Mouse (Mus musculus): Measurements from ENCODE around the gene Fam57a. TPM values are rescaled to one million over a fixed set of nuclear protein-coding genes. Genes with fewer than 3 reads are reported as not detected.

The Fam57a gene
- polyA plus RNA-seq, 1 experiment from 2014 or later, result 117 TPM

GRCm38 (mm10) chr11:76148055-76149008 is 31.1 kb upstream of the Fam57a start:
- Histone ChIP-seq H3K4me1 (replicated peaks; ENCODE audit: control insufficient read depth, insufficient read depth, low read length) (peaks cover 25% of the 10 kb centered on the region), H3K36me3 (ENCODE audit: control insufficient read depth, insufficient read depth, low read length) (peaks cover 4% of the 10 kb centered on the region; the same call in 1 of the 2 replicates), H3K9ac (ENCODE audit: low read length) (no peak overlapping the region), H3K4me3 (ENCODE audit: low read depth, low read length) (no peak overlapping the region), H3K27me3 (replicated peaks; ENCODE audit: control insufficient read depth, insufficient read depth, low read length) (no peaks in the 10 kb centered on the region), H3K27ac (ENCODE audit: low read depth) (peak overlapping the region; percentile 71), H3K9me3 (ENCODE audit: control insufficient read depth, low read length) (no peaks in the 10 kb centered on the region), H3K4me2 (ENCODE audit: low read length) (peak overlapping the region; percentile 8)
- DNase-seq (ENCODE audit: low spot score) (no peak), ATAC-seq (replicated peaks; ENCODE audit: low FRiP score, low TSS enrichment, low read depth) (no peak)
- 39% methylated on average over 8 of the region's 8 CpGs for WGBS

GRCm38 (mm10) chr11:76150980-76151379 is 28.5 kb upstream of the Fam57a start:
- WGBS, result 57% methylated on average over 4 of the region's 4 CpGs
- no peak for DNase-seq (ENCODE audit: low spot score)

GRCm38 (mm10) chr11:76153236-76153951 is 26.1 kb upstream of the Fam57a start:
- Histone ChIP-seq H3K27ac (ENCODE audit: low read depth) (no peak overlapping the region), H3K27me3 (replicated peaks; ENCODE audit: control insufficient read depth, insufficient read depth, low read length) (no peaks in the 10 kb centered on the region), H3K9ac (ENCODE audit: low read length) (no peak overlapping the region), H3K36me3 (ENCODE audit: control insufficient read depth, insufficient read depth, low read length) (peaks cover 27% of the 10 kb centered on the region), H3K4me3 (ENCODE audit: low read depth, low read length) (no peak overlapping the region), H3K4me1 (replicated peaks; ENCODE audit: control insufficient read depth, insufficient read depth, low read length) (peaks cover 10% of the 10 kb centered on the region), H3K9me3 (ENCODE audit: control insufficient read depth, low read length) (no peaks in the 10 kb centered on the region), H3K4me2 (ENCODE audit: low read length) (no peak overlapping the region)
- no peak for DNase-seq (ENCODE audit: low spot score)
- ATAC-seq (replicated peaks; ENCODE audit: low FRiP score, low TSS enrichment, low read depth), result no peak
- WGBS, result 82% methylated on average over 5 of the region's 5 CpGs

More at GRCm38 (mm10) chr11:76150980-76151379, 28.5 kb upstream of the Fam57a start:
- Histone ChIP-seq H3K36me3 (ENCODE audit: control insufficient read depth, insufficient read depth, low read length) (peaks cover 24% of the 10 kb centered on the region), H3K4me2 (ENCODE audit: low read length) (no peak overlapping the region), H3K9ac (ENCODE audit: low read length) (no peak overlapping the region), H3K27ac (ENCODE audit: low read depth) (no peak overlapping the region), H3K9me3 (ENCODE audit: control insufficient read depth, low read length) (no peaks in the 10 kb centered on the region), H3K4me3 (ENCODE audit: low read depth, low read length) (no peak overlapping the region), H3K27me3 (replicated peaks; ENCODE audit: control insufficient read depth, insufficient read depth, low read length) (no peaks in the 10 kb centered on the region), H3K4me1 (replicated peaks; ENCODE audit: control insufficient read depth, insufficient read depth, low read length) (peaks cover 25% of the 10 kb centered on the region)
- ATAC-seq (replicated peaks; ENCODE audit: low FRiP score, low TSS enrichment, low read depth), result no peak

GRCm38 (mm10) chr11:76154200-76154599 is 25.3 kb upstream of the Fam57a start:
- H3K36me3 ChIP-seq (ENCODE audit: control insufficient read depth, insufficient read depth, low read length), result peaks cover 29% of the 10 kb centered on the region
- DNase-seq (ENCODE audit: low spot score) (no peak), ATAC-seq (replicated peaks; ENCODE audit: low FRiP score, low TSS enrichment, low read depth) (no peak)
- no peaks in the 10 kb centered on the region for H3K9me3 ChIP-seq (ENCODE audit: control insufficient read depth, low read length)
- no peak overlapping the region for H3K9ac ChIP-seq (ENCODE audit: low read length)
- no peak overlapping the region for H3K4me3 ChIP-seq (ENCODE audit: low read depth, low read length)
- no peaks in the 10 kb centered on the region for H3K27me3 ChIP-seq (replicated peaks; ENCODE audit: control insufficient read depth, insufficient read depth, low read length)
- H3K4me1 ChIP-seq (replicated peaks; ENCODE audit: control insufficient read depth, insufficient read depth, low read length), result peaks cover 2% of the 10 kb centered on the region; the same call in 1 of the 2 replicates
- H3K4me2 ChIP-seq (ENCODE audit: low read length), result no peak overlapping the region
- no peak overlapping the region for H3K27ac ChIP-seq (ENCODE audit: low read depth)
- WGBS, result 90% methylated on average over 2 of the region's 2 CpGs

- no peaks in the 10 kb centered on the region for H3K27me3 ChIP-seq (replicated peaks; ENCODE audit: control insufficient read depth, insufficient read depth, low read length)
- H3K4me1 ChIP-seq (replicated peaks; ENCODE audit: control insufficient read depth, insufficient read depth, low read length), result no peaks in the 10 kb centered on the region
- WGBS, result 64% methylated on average over 2 of the region's 2 CpGs
- no peak for DNase-seq (ENCODE audit: low spot score)
- no peak overlapping the region for H3K4me2 ChIP-seq (ENCODE audit: low read length)
- H3K9ac ChIP-seq (ENCODE audit: low read length), result no peak overlapping the region
- no peaks in the 10 kb centered on the region for H3K9me3 ChIP-seq (ENCODE audit: control insufficient read depth, low read length)
- H3K4me3 ChIP-seq (ENCODE audit: low read depth, low read length), result no peak overlapping the region
- no peak for ATAC-seq (replicated peaks; ENCODE audit: low FRiP score, low TSS enrichment, low read depth)
- H3K36me3 ChIP-seq (ENCODE audit: control insufficient read depth, insufficient read depth, low read length), result peaks cover 35% of the 10 kb centered on the region
- H3K27ac ChIP-seq (ENCODE audit: low read depth), result no peak overlapping the region
These were observed 24.6 kb upstream of the Fam57a start for GRCm38 (mm10) chr11:76154861-76155260.

- no peaks in the 10 kb centered on the region for H3K4me1 ChIP-seq (replicated peaks; ENCODE audit: control insufficient read depth, insufficient read depth, low read length)
- H3K9ac ChIP-seq (ENCODE audit: low read length), result no peak overlapping the region
- H3K4me2 ChIP-seq (ENCODE audit: low read length), result no peak overlapping the region
- DNase-seq (ENCODE audit: low spot score) (no peak), ATAC-seq (replicated peaks; ENCODE audit: low FRiP score, low TSS enrichment, low read depth) (no peak)
- H3K27me3 ChIP-seq (replicated peaks; ENCODE audit: control insufficient read depth, insufficient read depth, low read length), result no peaks in the 10 kb centered on the region
- WGBS, result 93% methylated on average over 2 of the region's 2 CpGs
- peaks cover 38% of the 10 kb centered on the region for H3K36me3 ChIP-seq (ENCODE audit: control insufficient read depth, insufficient read depth, low read length)
- H3K9me3 ChIP-seq (ENCODE audit: control insufficient read depth, low read length), result no peaks in the 10 kb centered on the region
- H3K27ac ChIP-seq (ENCODE audit: low read depth), result no peak overlapping the region
- no peak overlapping the region for H3K4me3 ChIP-seq (ENCODE audit: low read depth, low read length)
These were observed 21.1 kb upstream of the Fam57a start for GRCm38 (mm10) chr11:76158375-76158774.

- ATAC-seq (replicated peaks; ENCODE audit: low FRiP score, low TSS enrichment, low read depth), result no peak
- H3K27ac ChIP-seq (ENCODE audit: low read depth), result 0 out of 2 replicates have a peak overlapping the region, but pooled peaks have one; percentile 5
- 28% methylated on average over 6 of the region's 6 CpGs for WGBS
These were observed 19.2 kb upstream of the Fam57a start for GRCm38 (mm10) chr11:76160251-76160650.

GRCm38 (mm10) chr11:76166657-76167056 is 12.8 kb upstream of the Fam57a start:
- no peaks in the 10 kb centered on the region for H3K9me3 ChIP-seq (ENCODE audit: control insufficient read depth, low read length)
- no peak for DNase-seq (ENCODE audit: low spot score)
- ATAC-seq (replicated peaks; ENCODE audit: low FRiP score, low TSS enrichment, low read depth), result no peak
- WGBS, result 91% methylated on average over 4 of the region's 4 CpGs
- H3K36me3 ChIP-seq (ENCODE audit: control insufficient read depth, insufficient read depth, low read length), result peaks cover 14% of the 10 kb centered on the region
- no peak overlapping the region for H3K9ac ChIP-seq (ENCODE audit: low read length)
- H3K4me2 ChIP-seq (ENCODE audit: low read length), result no peak overlapping the region
- no peak overlapping the region for H3K4me3 ChIP-seq (ENCODE audit: low read depth, low read length)
- no peaks in the 10 kb centered on the region for H3K27me3 ChIP-seq (replicated peaks; ENCODE audit: control insufficient read depth, insufficient read depth, low read length)
- no peaks in the 10 kb centered on the region for H3K4me1 ChIP-seq (replicated peaks; ENCODE audit: control insufficient read depth, insufficient read depth, low read length)
- H3K27ac ChIP-seq (ENCODE audit: low read depth), result no peak overlapping the region

More at GRCm38 (mm10) chr11:76160251-76160650, 19.2 kb upstream of the Fam57a start:
- Histone ChIP-seq H3K9me3 (ENCODE audit: control insufficient read depth, low read length) (no peaks in the 10 kb centered on the region), H3K4me1 (replicated peaks; ENCODE audit: control insufficient read depth, insufficient read depth, low read length) (no peaks in the 10 kb centered on the region), H3K27me3 (replicated peaks; ENCODE audit: control insufficient read depth, insufficient read depth, low read length) (no peaks in the 10 kb centered on the region), H3K36me3 (ENCODE audit: control insufficient read depth, insufficient read depth, low read length) (peaks cover 38% of the 10 kb centered on the region), H3K4me2 (ENCODE audit: low read length) (no peak overlapping the region), H3K9ac (ENCODE audit: low read length) (no peak overlapping the region), H3K4me3 (ENCODE audit: low read depth, low read length) (no peak overlapping the region)
- no peak for DNase-seq (ENCODE audit: low spot score)

Data from intestine, embryonic 14.5 days (tissue).